Mouse (Mus musculus): Measurements from ENCODE around the gene Slc25a19. TPM values are rescaled to one million over a fixed set of nuclear protein-coding genes. Genes with fewer than 3 reads are reported as not detected.

Gene Slc25a19
- total RNA-seq, 4 experiments from 2014 or later = 31.4 to 40.9 (median 34.9) TPM

DNA sequence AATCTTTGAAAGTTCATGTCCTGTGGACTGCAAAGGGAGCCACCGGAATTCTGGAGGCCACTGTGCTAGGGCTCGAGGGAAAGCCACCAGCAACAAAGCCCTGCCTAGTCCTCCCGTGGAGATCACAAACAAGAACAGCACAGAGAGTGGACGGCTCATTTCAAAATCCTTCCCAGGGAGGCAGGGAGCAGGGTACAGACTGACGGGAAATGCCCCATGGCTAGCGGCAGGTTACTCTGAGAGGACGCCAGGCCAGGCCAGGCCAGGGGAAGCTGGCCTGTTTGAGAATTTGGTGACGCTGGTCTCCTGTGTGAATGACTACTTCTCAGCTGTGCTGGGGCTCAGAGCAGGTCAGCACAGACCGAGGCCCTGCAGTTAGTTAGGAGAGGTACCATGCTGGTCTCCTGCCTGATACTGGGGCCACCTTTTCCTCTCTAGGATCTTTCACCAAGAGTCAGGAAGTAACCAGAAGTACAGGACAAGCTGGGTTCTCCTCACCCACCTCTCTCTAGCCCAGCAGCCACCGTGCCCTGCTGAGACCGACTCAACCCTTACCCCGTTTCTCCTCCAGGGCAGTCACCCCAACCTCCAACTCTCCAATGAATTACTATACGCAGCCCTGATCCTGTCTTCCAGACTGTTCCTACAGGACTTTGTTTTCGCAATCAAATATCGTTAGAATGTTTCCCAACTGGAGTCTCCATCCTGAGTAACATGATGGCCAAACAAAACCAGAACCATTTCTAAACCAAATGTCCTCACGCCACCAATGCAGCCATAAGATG is 9.2 kb downstream of the Slc25a19 start:
- no peak for DNase-seq (ENCODE audit: low spot score)

DNA sequence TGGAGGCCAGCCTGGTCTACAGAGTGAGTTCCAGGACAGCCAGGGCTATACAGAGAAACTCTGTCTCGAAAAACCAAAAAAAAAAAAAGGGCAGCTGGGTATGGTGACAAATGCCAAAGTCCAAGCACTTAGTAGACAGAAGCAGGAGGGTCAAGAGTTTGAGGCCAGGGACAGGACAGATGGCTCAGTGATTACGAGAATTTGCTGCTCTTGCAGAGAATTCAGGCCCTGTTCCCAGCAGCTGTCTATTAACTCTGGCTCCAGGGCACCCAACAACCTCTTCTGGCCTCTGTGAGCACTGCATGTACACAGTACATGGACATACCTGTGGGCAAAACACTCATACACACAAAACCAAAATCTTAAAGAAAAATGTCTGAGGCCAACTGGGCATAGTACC is 10.1 kb downstream of the Slc25a19 start:
- DNase-seq (ENCODE audit: low spot score) = no peak

DNA sequence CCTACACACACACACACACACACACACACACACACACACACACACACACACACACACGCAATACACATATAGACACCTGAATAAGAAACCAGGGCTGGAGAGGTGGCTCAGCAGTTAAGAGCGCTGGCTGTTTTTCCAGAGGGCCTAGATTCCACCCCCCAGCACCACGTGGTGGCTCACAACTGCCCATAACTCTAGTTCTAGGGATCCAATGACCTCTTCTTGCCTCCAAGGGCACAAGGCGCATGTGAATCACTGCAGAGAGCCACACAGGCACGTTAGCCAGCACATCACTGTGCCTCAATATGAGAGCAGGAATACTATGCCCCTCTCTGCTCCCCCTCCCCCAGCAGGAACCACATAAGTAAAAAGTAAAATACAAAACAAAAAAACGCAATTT is 11.2 kb downstream of the Slc25a19 start:
- no peak for DNase-seq (ENCODE audit: low spot score)

DNA sequence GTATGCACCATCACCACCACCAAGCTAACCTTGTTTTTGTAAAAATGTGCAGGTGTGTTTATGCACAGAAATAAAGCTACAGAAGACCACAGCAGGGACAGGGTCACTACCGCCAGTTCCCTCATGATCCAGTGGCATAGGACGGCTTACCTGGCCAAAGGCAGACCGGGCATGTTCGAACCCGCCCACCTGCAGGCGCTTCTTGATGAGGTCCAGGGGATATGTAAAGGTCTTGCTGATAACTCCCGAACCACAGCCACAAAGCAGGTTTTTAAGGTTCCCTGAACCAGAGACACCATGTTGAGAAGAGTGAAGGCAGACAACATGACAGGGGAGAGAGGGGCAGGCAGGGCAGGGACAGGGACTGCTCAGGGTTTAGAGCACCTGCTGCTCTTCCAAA is 11.7 kb downstream of the Slc25a19 start:
- no peak for DNase-seq (ENCODE audit: low spot score)

DNA sequence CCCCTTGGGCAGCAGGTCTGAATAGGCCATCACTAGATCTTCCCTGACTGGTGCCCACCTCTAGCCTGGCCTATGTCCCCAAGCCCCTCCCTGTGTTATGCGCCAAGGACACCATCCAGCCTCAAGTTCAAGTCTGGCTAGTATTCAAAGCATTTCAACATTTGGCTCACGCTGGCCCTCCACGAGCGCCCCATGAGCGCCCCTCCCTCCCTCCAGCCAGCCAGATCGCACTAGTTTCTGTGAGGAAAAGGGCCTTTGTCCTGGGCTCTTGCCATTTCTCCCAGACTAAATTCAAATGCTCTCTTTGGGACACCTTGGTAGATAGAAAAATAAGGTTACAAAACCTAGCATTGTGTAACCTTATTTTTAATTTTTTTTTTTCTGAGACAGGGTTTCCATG is 12.2 kb downstream of the Slc25a19 start:
- DNase-seq (ENCODE audit: low spot score) = no peak

DNA sequence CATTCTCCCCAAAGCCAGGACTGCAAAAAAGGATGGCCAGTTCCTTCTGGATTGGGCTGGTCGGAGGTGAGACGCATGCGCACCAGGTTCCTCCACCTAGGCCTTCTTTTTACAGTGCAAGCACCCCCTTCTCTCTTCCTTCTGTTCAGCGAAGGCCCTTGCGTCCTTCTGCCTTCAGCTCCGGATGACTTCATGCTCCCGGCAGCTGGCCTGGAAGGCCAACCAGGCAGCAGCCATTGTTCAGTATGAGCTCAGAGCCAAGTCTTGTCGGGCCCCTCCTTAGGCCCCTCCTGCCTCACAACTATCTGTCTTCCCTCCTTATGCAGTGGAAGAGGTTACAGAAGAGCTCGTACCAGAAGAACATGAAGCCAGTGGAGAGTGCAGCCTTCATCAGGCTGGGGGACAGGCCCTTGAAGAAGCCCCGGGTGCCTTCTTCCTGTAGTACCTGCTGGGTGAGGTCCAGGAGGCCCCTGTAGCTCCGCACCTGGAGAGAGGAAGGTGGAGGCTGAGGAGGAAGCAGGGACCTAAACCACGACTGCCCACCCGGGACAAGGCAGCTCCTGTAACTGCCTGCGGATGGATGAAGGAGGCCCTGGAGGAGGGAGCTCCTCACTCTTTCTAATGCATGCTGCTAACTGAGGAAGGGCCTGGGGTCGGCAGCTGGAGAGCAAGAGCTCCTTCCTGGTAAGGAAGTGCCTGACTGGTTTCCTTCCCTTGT is 12.8 kb downstream of the Slc25a19 start:
- DNase-seq (ENCODE audit: low spot score) = no peak

DNA sequence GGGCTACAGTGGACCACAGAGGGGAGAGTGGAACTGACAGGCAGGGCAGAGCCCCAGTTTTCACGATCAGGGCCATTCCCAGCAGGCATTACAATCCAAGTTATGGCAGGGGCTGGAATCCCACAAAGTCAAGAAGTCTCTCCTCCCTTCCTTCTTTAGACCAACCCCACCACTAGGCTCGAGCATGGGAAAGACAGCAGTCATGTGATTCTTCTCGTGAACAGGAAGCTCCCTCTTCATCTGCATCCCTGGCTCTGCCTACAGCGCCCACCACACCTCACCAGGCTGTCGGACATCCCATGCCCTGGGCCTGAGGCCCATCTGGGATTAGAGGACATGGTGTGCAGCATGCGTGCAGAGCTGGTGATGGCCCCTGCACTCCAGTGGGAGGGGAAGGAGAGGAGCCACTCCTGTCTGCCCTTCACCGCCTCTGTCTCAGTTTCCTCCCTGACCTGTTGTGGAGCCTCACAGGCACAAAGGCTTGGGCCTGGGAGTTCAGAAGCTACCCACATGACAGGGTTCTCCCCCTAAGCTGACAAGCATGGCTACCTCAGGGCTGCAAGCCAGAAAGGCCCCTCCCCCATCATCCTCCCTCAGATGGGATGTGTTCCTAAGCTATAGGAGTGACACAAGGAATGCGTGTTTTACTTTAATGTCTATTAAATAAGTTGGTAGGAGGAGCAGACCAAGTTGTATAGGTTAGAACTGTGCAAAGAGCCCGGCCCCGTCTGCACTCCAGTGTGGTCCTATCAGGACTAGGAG is 13.6 kb downstream of the Slc25a19 start:
- no peak for DNase-seq (ENCODE audit: low spot score)

DNA sequence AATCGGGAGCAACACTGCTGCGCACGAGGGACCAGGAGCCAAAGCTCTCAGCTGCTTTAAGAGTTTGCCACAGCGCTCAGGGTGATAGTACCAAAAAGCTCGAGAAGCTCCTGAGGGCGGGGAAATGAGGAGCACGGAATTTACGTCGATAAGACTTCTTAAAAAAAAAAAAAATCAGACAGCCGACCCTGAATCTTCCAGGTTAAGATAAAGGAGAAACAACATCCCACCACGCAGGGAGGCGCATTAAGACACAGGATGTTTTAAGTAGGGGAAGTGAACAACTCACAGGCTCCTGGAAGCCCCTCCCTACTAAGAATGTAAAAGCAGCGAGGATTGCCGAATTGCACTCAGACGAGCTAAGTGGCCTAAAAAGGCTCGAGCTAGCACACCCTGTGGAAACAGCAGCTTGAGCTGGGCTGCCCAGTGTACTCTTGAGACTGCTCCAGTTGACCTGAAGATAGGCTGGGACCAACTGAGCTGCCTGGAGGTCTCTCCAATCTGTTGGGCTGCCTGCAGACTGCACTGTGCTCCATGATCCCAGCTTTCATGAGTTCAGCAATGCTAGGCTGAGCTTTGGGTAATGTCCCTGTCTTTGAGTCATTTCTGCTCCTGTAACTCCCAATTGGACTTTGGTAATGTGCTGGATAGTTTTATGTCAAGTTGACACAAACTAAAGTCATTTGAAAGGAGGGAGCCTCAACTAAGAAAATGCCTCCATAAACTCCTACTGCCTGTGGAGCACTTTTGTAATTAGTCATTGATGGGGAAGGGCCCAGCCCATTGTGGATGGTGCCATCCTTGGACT is 14.8 kb downstream of the Slc25a19 start:
- DNase-seq (ENCODE audit: low spot score) = no peak

DNA sequence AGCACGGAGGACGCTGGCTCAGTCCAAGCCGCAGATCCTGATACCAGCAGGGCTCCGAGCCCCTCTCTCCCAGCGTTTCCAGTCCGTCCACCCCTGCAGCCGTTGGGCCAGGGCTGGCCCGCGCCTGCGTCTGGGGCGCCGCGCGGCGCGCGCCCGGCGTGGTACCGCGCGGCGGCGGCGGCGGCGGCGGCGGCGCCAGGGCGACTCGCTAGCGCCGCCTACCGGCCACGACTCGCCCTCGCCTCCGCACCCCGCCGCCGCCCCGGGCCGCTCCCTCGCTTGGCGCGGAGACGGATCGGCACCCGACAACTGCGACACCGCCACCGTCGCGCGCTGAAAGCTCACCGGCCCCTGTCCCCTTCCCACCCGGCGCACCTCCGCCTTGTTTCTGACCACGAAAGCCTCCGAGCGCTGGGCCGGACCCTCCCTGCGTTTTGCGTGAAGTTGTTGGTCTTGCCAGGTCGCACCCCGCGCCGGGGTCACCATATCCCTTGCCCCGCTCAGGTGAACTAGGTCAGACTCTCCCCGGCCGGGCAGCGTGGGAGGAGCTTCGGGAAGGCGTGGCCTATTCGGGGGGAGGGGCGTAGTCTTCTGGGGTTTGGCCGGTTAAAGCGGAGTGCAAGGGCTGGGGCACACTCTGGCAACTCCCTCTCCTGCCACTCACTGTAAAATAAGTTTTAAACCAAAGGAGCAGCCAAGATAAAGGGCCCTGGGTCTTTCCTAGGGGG is 15.5 kb downstream of the Slc25a19 start, which contains the start of gene Mif4gd:
Gene Mif4gd, minus strand, starts transcription at position 560 of the 728 bp plus-strand sequence.
- peak; percentile 94 for DNase-seq (ENCODE audit: low spot score)

DNA sequence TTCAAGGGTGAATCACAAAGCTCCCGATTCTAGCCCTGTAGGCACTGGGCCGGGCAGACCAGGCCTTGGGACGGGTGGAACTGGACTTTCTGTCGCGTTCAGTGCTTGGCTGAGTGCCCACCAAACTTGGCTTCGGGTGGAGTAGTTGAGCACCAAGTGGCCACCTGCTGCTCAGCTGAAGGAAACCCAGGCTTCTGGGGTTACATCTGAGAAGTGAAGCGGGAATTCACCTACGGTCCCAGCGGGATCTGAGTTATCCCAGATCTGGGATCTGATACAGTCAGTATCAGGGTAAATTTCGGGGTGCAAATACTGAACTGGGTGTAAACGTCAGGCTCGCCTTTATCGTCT is 16.1 kb downstream of the Slc25a19 start:
- peak; percentile 77 for DNase-seq (ENCODE audit: low spot score)

DNA sequence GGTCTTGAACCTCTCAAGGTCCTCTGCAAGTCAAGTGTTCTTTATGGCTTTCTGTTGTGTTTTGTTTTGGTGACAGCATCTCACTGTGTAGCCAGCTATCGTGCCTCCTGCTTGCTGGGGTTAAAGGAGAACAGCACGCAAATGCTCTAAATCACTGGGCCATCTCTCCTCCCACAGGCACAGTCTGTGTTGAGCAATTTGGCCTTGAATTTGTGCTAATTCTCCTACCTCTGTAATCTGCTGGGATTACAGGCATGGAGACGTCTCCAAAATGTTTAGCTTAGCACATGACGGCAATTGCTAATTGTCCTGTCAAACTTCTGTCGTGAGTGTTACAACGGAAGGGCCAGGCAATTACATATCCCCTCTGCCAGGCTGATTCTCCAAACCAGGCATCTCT is 16.9 kb downstream of the Slc25a19 start:
- DNase-seq (ENCODE audit: low spot score) = no peak

DNA sequence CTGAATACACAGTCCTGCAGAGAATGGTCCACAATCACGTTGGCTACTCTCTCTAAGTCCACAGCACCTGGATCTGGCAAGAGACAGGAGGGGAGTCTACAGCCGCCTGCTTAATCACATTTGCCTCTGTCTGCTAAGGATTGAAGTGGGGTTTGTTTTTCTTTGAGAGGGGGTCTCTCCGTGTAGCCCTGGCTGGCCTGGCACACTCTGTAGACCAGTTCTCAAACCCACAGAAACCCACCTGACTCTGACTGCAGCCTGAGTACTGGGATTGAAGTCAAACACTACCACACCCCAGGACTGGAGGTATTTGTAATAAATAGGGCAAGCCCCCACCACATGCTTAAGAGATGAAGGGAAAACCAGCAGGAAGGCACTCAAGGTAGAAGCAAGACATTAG is 18.5 kb downstream of the Slc25a19 start:
- no peak for DNase-seq (ENCODE audit: low spot score)

DNA sequence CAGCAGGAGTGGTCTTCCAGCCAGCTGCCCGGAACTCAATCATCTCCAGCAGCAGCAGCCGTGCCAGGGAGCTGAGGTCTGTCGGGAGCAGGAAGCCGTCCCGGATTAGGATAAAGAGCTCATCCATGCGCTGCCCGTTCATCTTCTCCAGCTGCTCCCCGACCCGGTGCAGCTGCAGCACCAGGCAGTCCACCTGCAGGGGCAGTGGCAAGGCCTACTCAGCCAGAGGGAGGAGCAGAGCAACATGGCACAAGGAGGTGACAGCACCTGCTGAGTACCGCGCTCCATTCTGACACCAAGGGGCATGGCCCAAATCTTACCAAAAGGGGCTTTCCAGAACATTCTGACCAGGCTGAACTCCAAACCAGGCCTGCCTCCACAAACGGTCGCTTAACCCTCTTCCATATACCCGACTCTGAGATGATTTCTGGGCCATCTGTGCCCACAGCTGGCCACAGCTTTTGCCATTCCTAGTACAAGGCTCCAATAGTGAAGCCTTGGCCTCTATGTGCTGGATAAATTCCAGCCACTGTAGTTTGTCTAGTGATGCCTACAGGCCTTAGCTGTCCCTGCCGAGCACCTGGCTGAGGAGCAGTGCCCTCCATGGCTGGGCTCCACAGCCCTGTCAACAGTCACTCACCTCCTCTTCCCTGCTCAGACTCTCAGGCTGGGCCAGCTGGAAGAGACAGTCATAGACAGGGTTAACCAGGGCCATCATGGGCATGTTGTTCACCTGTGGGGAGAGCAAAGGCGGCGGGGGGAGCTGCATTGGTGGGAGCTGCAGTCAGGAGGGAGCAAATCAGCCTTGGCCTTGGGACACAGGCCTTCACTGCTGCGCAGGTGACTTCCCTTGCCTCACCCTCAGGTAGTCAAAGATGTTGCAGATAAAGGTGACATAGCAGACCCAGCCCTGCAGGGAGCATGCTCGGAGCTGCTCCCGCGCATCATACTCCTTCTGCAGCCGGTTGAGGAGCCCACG is 19.4 kb downstream of the Slc25a19 start:
- DNase-seq (ENCODE audit: low spot score) = no peak

DNA sequence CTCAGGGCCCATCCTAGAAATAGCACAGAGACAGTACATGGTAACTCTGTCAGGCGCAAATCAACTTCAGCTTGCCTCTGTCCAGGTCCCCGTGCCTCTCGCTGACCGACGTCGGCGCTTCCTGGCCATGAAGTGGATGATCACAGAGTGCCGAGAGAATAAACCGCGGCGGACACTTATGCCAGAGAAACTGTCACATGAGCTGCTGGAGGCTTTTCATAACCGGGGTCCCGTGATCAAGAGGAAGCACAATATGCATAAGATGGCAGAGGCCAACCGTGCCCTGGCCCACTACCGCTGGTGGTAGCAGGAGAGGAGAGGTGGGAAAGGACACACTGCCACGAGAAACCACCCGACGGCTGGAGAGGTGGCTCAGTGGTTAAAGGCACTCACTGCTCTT is 21.4 kb downstream of the Slc25a19 start:
- no peak for DNase-seq (ENCODE audit: low spot score)

DNA sequence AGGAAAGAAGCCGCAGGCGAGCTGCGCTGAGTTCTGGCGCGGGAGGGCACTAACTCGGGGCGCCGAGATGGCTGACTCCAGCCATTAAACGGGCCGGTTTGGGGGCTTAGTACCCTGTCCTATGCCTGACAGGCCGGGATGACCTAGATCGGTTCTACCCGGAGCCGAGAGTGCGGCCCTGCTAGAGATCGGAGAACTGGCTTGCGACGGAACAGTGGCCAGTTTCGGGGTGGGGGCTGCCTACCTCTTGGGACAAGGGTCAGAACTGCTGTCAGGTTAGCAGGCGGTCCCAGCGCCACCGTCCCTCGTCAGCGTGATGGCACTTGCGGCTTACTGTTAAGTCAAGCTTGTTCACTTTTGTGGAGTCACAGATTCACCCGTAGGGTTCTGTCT is 23.8 kb downstream of the Slc25a19 start:
- no peak for DNase-seq (ENCODE audit: low spot score)

DNA sequence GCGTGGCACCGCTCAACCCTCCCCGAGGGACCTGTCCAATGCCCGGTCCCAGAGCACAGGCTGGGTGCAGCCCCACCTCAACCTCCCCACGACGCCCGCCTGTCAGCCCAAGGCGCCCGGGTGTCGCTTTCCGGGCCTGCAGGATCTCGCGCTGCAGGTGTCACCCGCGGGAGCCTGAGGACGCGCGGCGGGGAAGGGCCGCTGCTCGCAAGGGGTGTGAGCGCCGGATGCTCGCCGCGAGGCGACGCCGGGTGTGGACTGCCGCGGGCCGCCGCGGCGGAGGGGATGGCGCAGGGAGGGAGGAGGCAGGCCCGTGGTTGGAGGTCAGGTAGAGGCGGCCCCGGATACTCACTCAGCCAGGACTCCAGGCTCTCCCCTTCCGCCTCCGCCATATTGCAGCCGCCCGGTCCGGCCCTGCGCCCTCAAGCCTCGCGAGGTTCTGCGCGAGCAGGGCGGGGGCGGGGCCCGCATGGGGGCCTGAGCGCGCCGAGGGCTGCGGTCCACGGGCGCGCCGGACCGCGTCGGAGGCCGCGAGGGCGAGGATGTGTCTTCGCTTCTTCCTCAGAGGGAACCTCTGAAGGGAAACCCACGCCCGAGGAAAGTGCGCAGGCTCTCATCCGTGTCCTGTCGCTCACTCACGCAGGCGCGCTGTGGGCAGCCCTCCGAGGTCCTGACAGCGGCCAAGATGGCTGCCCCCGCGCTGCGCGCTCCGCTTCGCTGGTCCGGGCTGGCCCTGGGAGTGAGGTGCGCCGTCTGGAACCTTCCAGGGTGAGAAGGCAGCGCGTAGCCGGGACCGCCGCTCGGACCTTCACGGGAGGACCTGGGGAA is 24.4 kb downstream of the Slc25a19 start, which contains the start of the genes Mrps7 and Gga3:
Gene Mrps7, plus strand, starts transcription at position 450 of the 828 bp plus-strand sequence.
Gene Gga3, minus strand, starts transcription at position 576 of the 828 bp plus-strand sequence.
- DNase-seq (ENCODE audit: low spot score) = peak; percentile 88

DNA sequence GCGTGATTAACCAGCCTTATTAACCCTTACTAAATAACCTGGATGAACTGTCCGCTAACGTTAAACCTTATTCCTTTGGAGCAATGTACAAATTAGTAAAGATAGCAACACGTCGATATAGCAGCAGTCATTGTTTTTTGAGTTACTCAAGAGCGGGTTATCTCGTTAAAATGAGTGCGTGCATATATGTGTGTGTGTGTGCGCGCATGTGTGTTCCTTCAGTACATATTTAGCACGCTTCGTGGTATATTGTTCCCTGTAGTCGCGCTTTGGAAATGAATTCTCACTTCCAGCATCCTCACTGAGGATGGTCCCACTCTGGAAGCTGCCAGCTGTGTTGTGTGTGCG is 25.0 kb downstream of the Slc25a19 start:
- DNase-seq (ENCODE audit: low spot score) = no peak

DNA sequence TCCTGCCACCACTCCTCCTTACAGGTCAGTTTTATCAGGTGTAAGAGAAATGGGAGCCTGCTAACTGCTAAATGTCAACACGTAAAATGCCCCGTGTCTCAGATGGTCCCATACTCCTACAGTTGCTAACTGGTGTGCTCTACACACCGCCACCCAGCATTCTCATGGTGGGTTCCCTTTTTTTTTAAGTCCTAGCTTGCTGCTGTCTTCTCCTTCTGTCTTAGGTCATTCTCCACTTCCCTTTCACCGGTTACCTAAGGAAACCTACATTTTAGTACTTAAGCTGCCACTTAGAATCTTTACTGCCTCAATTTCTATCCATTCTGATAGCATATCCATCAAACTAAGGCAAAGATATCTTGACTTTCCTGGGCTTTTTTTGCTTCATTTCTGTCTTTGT is 26.9 kb downstream of the Slc25a19 start:
- DNase-seq (ENCODE audit: low spot score) = no peak

DNA sequence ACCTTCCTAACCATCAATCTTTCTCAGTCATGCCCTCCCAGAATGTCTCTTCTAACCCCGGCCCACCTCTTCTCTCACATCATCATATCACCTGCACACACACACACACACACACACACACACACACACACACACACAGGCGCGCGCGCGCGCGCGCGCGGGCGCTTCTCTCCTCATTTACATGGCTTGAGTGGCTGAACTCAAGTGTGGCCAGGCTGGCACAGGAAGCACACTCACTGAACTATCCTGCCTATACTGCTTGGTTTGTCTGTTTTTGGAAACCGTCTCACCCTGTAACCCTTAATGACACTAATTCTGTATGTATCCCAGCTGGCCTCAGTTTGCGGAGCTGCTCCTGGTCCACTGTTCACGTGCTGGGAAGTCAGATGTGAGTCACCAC is 27.4 kb downstream of the Slc25a19 start:
- no peak for DNase-seq (ENCODE audit: low spot score)
